Mouse (Mus musculus) heart, embryonic 13.5 days (tissue): Measurements from ENCODE around the gene Cebpg. TPM values are rescaled to one million over a fixed set of nuclear protein-coding genes. Genes with fewer than 3 reads are reported as not detected.

Experiments used
- ATAC-seq: fragments of 200-750 bp; cut with Nextera tagmentation; 2 replicates; pipeline ENCODE4 v1.8.0; 2017; ENCODE audit warnings: moderate TSS enrichment; ENCODE audit not compliant: insufficient number of reproducible peaks, low FRiP score, low TSS enrichment; ENCODE audit errors: extremely low read depth
- H3K27ac ChIP-seq: fragments of 300-500 bp; sonication (generic); replicated peaks from 2 replicates; pipeline ENCODE4 v1.5.1; 2015; ENCODE audit warnings: moderate library complexity, mild to moderate bottlenecking, inconsistent platforms
- H3K27me3 ChIP-seq: fragments of 300-500 bp; sonication (generic); replicated peaks from 2 replicates; pipeline ENCODE4 v1.6.1; 2015; ENCODE audit warnings: mild to moderate bottlenecking, inconsistent platforms
- H3K36me3 ChIP-seq: fragments of 300-500 bp; sonication (generic); 2 replicates; pipeline ENCODE4 v1.6.1; 2015; ENCODE audit warnings: mild to moderate bottlenecking, inconsistent platforms
- H3K4me1 ChIP-seq: fragments of 300-500 bp; sonication (generic); 2 replicates; pipeline ENCODE4 v1.6.1; 2015; ENCODE audit warnings: inconsistent platforms
- H3K4me2 ChIP-seq: fragments of 300-500 bp; sonication (generic); 2 replicates; pipeline ENCODE4 v1.6.1; 2015; ENCODE audit warnings: inconsistent platforms, mild to moderate bottlenecking, moderate library complexity
- H3K4me3 ChIP-seq: fragments of 300-500 bp; sonication (generic); 2 replicates; pipeline ENCODE4 v1.5.1; 2015; ENCODE audit warnings: moderate library complexity, mild to moderate bottlenecking, inconsistent platforms
- H3K9ac ChIP-seq: fragments of 300-500 bp; sonication (generic); 2 replicates; pipeline ENCODE4 v1.6.1; 2015; ENCODE audit warnings: inconsistent platforms, mild to moderate bottlenecking, moderate library complexity
- H3K9me3 ChIP-seq: fragments of 300-500 bp; sonication (generic); 2 replicates; pipeline ENCODE4 v1.6.1; 2016; ENCODE audit warnings: inconsistent platforms
- WGBS: fragments of 180-500 bp; shearing (Covaris S2); methylation state at CpG from one replicate; pipeline ENCODE4 v1.1.7; 2015; ENCODE audit warnings: mixed read lengths; 5-methylcytosine and 5-hydroxymethylcytosine counted together
- polyA plus RNA-seq: library from polyadenylated mRNA; unstranded; fragments of >200 nt; fragmentation: Nextera tagmentation; extraction: Ambion mirVana; gene quantifications from 2 replicates; pipeline ENCODE4 v1.2.1, GENCODE M21; 2015

Gene Cebpg
- polyA plus RNA-seq, 1 experiment from 2014 or later = 16.3 TPM

DNA sequence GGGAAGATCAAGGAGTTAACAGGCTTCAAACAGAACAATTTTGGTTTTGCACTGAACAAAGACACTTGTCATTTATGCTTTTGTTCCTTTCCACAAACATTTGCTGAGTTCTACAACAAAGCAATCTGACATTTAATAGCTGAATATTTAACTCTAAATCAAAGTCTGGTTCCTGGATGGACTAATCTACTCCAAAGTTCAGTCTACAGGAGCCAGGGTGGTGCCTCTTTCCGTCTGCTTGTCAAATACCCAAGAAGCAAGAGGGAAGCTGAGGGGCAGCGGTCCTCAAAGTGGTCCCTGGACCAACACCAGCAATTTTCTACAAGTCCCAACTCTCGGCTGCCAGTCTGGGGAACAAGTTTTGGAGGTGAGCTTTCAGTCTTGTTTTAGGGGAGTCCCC, 3.2 kb downstream of the Cebpg start:
- no peak overlapping the region for H3K4me3 ChIP-seq
- H3K27me3 ChIP-seq = no peaks in the 10 kb centered on the region
- no peak overlapping the region for H3K4me2 ChIP-seq
- H3K9ac ChIP-seq = no peak overlapping the region
- ATAC-seq = no peak
- no peak overlapping the region for H3K27ac ChIP-seq
- H3K4me1 ChIP-seq = peaks cover 25% of the 10 kb centered on the region
- peaks cover 23% of the 10 kb centered on the region for H3K36me3 ChIP-seq
- H3K9me3 ChIP-seq = no peaks in the 10 kb centered on the region
- 89% methylated on average over 3 of the region's 3 CpGs for WGBS

DNA sequence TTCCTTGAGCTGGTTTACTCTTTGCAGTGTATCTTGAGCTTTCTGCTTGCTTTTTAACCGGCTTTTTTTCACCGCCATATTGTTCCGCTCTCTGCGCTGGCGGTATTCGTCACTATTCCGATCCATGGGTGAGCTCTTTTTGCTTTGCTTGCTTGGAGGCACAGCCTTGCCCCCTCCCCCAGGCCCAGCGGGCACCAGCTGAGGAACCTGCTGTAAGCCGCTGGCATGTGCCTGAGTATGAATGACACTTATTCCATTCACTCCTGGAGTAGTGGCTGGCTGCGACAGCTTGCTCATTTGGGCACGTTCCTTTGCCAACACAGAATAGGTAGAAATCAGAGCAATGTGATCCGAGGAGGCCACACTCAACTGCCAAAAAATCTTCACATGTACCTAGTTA, 5.8 kb downstream of the Cebpg start:
- no peaks in the 10 kb centered on the region for H3K27me3 ChIP-seq
- peaks cover 18% of the 10 kb centered on the region for H3K4me1 ChIP-seq
- H3K4me2 ChIP-seq = no peak overlapping the region
- no peak overlapping the region for H3K4me3 ChIP-seq
- no peaks in the 10 kb centered on the region for H3K9me3 ChIP-seq
- H3K36me3 ChIP-seq = peaks cover 43% of the 10 kb centered on the region
- no peak overlapping the region for H3K27ac ChIP-seq
- no peak overlapping the region for H3K9ac ChIP-seq
- ATAC-seq = no peak
- WGBS = 91% methylated on average over 12 of the region's 12 CpGs

DNA sequence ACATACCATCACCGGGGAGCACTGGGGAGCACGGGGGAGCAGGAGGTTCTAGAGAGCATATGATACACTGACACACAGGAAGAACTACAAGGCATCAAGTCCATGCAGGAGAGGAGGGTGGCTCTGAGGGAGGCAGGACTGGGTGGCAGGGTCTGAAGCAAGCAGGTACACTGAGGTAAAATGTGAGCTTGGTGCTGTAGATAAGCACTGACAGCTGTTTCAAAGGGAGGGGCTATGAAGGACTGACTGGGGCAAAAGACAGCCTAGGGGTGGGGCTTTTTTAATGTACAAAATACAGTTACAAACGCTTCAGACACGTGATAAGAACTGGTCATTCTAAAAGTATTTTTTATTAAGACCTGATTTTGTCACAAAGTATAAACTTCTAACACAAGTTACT, 10.3 kb downstream of the Cebpg start:
- Histone ChIP-seq H3K4me2 (no peak overlapping the region), H3K36me3 (peaks cover 87% of the 10 kb centered on the region), H3K4me1 (no peaks in the 10 kb centered on the region), H3K27me3 (no peaks in the 10 kb centered on the region), H3K4me3 (no peak overlapping the region), H3K9me3 (no peaks in the 10 kb centered on the region), H3K27ac (no peak overlapping the region), H3K9ac (no peak overlapping the region)
- no peak for ATAC-seq
- WGBS = 85% methylated on average over 4 of the region's 4 CpGs

GRCm38 (mm10) chr7:35044719-35045118, 11.7 kb downstream of the Cebpg start:
- 88% methylated on average over 2 of the region's 2 CpGs for WGBS
- Histone ChIP-seq H3K36me3 (peaks cover 85% of the 10 kb centered on the region), H3K4me2 (no peak overlapping the region), H3K9me3 (no peaks in the 10 kb centered on the region), H3K27me3 (no peaks in the 10 kb centered on the region), H3K4me3 (no peak overlapping the region), H3K9ac (no peak overlapping the region), H3K4me1 (no peaks in the 10 kb centered on the region), H3K27ac (no peak overlapping the region)
- ATAC-seq = no peak

- H3K36me3 ChIP-seq = peaks cover 80% of the 10 kb centered on the region
These were observed 13.0 kb downstream of the Cebpg start for GRCm38 (mm10) chr7:35043266-35043817.

DNA sequence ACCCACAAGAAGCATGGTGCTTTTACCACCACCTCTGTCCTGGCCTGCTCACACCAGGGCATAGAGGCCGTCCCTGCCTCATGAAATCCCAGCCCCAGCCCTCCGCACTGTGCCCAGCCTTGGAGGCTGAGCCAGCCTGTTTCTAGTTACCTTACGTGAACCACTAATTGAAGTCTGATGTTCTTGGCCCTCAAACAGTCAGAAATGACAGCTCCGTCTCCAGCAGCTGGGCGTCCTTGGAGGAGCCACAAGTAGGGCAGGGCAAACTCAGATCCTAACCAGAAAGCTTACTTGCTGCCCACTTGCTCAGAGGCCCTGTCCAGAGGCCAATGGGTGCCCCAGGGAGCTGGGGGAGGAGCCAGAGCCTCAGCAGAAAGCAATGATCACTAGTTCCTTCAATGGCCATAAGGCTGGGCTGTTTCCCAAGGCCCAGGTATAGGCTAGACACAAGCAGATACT, 13.6 kb downstream of the Cebpg start:
- no peak overlapping the region for H3K4me3 ChIP-seq
- no peak overlapping the region for H3K27ac ChIP-seq
- H3K27me3 ChIP-seq = no peaks in the 10 kb centered on the region
- WGBS = 87% methylated on average over 5 of the region's 5 CpGs
- peaks cover 83% of the 10 kb centered on the region for H3K36me3 ChIP-seq
- no peaks in the 10 kb centered on the region for H3K9me3 ChIP-seq
- ATAC-seq = no peak
- no peak overlapping the region for H3K4me2 ChIP-seq
- H3K9ac ChIP-seq = no peak overlapping the region
- H3K4me1 ChIP-seq = no peaks in the 10 kb centered on the region

More at GRCm38 (mm10) chr7:35043266-35043817, 13.0 kb downstream of the Cebpg start:
- no peak overlapping the region for H3K27ac ChIP-seq
- no peaks in the 10 kb centered on the region for H3K9me3 ChIP-seq
- no peaks in the 10 kb centered on the region for H3K4me1 ChIP-seq
- no peak overlapping the region for H3K9ac ChIP-seq
- H3K4me3 ChIP-seq = no peak overlapping the region
- whole genome bisulfite sequencing = 94% methylated on average over 10 of the region's 10 CpGs
- H3K4me2 ChIP-seq = no peak overlapping the region
- no peak for ATAC-seq
- no peaks in the 10 kb centered on the region for H3K27me3 ChIP-seq

DNA sequence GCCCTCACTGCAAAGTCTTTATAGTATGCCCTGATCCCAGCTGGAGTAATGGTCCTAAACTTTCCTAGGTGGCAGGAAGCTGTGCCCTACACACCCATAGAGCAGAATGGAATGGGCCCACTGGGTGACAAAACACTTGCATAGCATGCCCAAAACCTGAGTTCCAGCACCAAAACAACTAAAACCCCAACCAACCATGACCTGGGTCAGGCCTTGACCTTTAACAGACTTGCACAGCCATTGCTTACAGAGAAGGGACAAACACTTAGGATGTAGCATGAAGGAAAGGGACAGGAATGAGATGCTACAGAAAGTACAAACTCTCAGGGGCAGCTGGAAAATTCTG, 14.2 kb downstream of the Cebpg start:
- Histone ChIP-seq H3K27me3 (no peaks in the 10 kb centered on the region), H3K9me3 (no peaks in the 10 kb centered on the region), H3K9ac (no peak overlapping the region), H3K36me3 (peaks cover 79% of the 10 kb centered on the region), H3K4me2 (no peak overlapping the region), H3K4me1 (no peaks in the 10 kb centered on the region), H3K27ac (no peak overlapping the region), H3K4me3 (no peak overlapping the region)
- no peak for ATAC-seq

DNA sequence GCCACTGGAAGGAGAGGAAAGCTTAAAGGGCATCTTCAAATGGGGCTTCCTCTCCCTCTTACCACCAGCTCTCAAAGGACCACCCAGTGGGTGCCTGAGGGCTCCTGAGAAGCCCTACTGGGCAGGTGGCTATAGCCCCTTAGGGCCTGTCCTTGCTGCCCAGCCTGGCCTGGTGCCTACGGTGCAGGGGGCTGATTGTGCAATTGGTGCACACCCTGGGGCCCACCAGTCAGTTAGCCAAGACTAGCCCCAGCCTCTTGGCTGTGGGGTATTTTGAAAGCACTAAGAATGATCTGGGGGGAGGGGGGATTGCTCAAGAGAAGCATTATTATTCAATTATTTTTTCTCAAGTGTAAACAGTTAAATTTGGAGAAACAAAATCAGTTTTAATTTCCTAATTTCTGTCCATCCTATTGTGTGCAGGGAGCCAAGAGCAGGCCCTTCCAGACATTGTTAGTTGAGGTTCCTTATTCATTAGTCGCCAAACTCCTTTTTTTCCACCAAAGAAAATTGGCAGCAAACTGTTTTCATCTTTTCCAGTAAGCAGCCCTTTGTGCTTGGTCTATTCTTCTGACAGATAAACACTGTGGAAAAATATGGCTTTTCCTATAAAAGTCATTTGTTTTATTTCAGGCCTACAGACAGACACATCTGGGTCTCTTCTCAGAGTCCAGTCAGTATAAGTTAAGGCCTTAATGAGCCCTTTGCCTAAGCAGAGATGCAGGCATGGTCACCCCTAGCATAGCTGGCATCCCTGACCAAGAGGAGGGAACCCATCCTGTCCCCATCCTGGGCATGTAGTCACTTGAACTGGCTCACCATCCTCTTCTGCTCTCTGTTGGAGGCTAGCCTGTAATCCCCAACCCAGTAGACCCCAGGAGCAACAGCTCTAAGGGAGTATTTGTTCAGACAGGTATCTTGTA, 14.8 kb downstream of the Cebpg start:
- H3K27ac ChIP-seq = no peak overlapping the region
- no peaks in the 10 kb centered on the region for H3K27me3 ChIP-seq
- no peaks in the 10 kb centered on the region for H3K9me3 ChIP-seq
- peaks cover 74% of the 10 kb centered on the region for H3K36me3 ChIP-seq
- no peak overlapping the region for H3K9ac ChIP-seq
- H3K4me2 ChIP-seq = no peak overlapping the region
- 82% methylated on average over 2 of the region's 2 CpGs for WGBS
- H3K4me1 ChIP-seq = peaks cover 6% of the 10 kb centered on the region
- ATAC-seq = no peak
- no peak overlapping the region for H3K4me3 ChIP-seq

DNA sequence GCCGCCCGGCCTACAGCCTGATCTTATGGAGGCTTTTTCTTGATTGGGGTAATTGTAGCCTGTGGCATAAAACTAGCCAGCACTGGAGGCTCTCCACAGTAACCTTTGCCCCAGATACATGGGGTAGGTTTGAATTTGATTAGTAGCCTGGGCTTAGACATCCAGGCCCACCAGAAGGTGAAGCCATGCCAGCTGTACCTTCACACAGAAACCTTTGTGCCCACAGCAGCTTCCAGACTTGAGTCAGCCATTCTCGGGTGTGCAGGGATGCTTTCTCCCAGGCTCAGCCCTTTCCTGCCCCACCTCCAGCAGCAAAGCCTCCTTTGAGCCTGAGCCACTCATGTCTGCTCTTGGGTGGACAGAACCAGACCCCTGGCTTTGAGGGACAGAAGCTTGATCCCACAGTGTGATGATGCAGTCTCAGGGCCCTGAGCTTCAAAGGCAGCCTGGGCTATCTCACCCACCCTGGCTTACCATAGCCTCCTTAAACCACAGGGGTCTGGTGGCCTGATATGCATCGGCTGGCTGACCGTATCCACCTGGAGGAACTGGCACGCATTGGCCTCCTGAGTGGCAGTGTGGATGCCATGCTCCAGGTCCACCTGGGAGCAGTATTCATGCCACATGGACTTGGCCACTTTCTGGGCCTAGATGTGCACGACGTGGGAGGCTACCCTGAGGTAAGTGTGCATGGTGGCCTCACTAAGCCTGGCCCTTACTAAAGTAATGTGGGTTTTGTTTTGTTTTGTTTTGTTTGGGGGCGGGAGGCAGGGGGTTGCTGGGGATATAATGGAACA, 16.0 kb downstream of the Cebpg start:
- Histone ChIP-seq H3K27me3 (no peaks in the 10 kb centered on the region), H3K4me2 (no peak overlapping the region), H3K9me3 (no peaks in the 10 kb centered on the region), H3K27ac (no peak overlapping the region), H3K9ac (no peak overlapping the region), H3K4me1 (peaks cover 18% of the 10 kb centered on the region), H3K36me3 (peaks cover 62% of the 10 kb centered on the region), H3K4me3 (no peak overlapping the region)
- no peak for ATAC-seq
- WGBS = 87% methylated on average over 9 of the region's 9 CpGs

- no peak overlapping the region for H3K9ac ChIP-seq
- peaks cover 54% of the 10 kb centered on the region for H3K36me3 ChIP-seq
- H3K4me1 ChIP-seq = peaks cover 27% of the 10 kb centered on the region
- H3K4me3 ChIP-seq = no peak overlapping the region
- no peak for ATAC-seq
- no peak overlapping the region for H3K4me2 ChIP-seq
- 87% methylated on average over 6 of the region's 6 CpGs for WGBS
- H3K27ac ChIP-seq = no peak overlapping the region
- no peaks in the 10 kb centered on the region for H3K9me3 ChIP-seq
- H3K27me3 ChIP-seq = no peaks in the 10 kb centered on the region
These were observed 19.0 kb downstream of the Cebpg start for GRCm38 (mm10) chr7:35037408-35037807.

DNA sequence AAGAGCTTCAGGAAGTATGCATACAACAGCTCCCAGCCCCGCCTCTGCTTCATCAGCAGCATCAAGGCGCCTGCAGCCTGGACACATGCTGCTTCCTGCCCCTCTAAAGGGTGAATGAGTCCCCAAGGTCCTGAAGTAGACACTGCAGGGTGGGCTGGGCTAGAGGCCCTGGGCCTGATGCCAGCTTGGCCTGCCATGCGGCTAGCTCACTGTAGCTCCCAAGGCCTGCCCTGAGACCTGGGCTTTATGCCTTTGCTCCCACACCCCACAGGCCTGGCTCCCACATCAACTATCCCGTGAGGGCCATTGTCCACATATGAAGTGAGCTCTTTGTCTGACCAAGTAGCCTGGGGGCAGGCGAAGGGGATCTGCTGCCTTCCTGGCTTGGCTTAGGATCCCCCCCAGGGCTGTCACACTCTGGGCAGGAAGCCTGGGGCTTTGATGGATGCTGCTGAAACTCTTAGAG, 20.1 kb downstream of the Cebpg start:
- Histone ChIP-seq H3K9ac (0 out of 2 replicates have a peak overlapping the region, but pooled peaks have one; percentile 16), H3K9me3 (no peaks in the 10 kb centered on the region), H3K4me3 (no peak overlapping the region), H3K27ac (peak overlapping the region; percentile 55; the same call in 1 of the 2 replicates), H3K4me2 (no peak overlapping the region), H3K4me1 (peaks cover 27% of the 10 kb centered on the region), H3K36me3 (peaks cover 55% of the 10 kb centered on the region), H3K27me3 (no peaks in the 10 kb centered on the region)
- ATAC-seq = no peak
- 50% methylated on average over 5 of the region's 5 CpGs for WGBS
